Mouse (Mus musculus) erythroblast, embryonic 14.5 days (primary cell): ENCODE data around the gene Tiam1.

Experiments used
- GATA1 ChIP-seq: IDR thresholded peaks from 2 replicates; pipeline ENCODE4 v1.6.1; 2012; ENCODE audit warnings: low read length, inconsistent platforms, mixed read lengths
- TAL1 ChIP-seq: IDR thresholded peaks from 3 replicates; pipeline ENCODE4 v1.6.1; 2012; ENCODE audit warnings: low read length, inconsistent platforms, mixed read lengths

DNA sequence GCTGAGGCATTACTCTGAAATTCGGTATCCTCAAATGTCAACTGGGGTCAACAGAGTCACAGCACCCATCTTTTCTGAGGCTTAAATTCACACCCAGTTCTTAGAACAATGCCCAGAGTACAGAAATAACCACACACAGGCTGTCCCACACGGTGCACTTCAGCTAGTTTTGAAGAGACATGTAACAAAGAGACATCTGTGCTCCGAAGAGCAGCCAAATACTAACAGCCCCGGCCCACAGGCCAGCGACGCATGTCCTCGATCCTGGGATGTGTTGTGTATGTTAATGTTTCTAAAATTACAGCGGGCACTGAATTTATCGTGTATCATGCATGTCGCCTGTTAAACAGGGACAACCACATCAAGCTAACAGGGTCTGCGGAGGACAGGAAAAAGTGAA is 73.5 kb downstream of the Tiam1 start:
- TF ChIP-seq TAL1 (no peak), GATA1 (no peak)
